Mouse (Mus musculus): ENCODE results near the gene Dram1.

DNA sequence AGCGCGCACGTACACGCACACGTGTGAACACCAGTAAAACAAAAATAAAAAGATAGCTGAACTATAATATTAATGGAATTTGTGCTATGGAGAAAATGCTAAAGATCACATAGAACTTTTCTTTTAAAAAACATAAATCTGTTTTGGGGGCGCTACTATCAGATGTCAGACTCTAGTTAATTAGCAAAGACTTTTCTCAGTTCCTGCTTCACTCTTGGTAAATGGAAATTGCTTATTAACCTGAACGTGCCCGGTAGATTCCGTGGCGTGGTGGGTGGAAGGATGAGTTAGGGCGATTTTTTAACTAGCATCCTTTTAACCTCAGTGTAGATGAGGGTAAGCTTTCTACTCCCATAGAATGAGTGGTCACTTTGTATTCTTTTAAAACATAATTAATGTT, 6.4 kb upstream of the Dram1 start:
- TF ChIP-seq CTCF (IDR thresholded peaks at IDR 0.05; ENCODE audit: control insufficient read depth, insufficient read depth, low read length) (no peak), POLR2A (IDR thresholded peaks at IDR 0.05; ENCODE audit: borderline replicate concordance, control insufficient read depth, low read depth, low read length) (no peak)

Data from bone marrow, adult 2 months (tissue).